Mouse (Mus musculus) hindbrain, embryonic 10.5 days (tissue): ENCODE results near the gene Agbl1. TPM values are rescaled to one million over a fixed set of nuclear protein-coding genes. Genes with fewer than 3 reads are reported as not detected.

Experiments
- DNase-seq: peaks from one replicate; pipeline ENCODE4 v3.0.0-alpha.2; 2017; ENCODE audit warnings: low spot score
- H3K27ac ChIP-seq: fragments of 300-500 bp; sonication (generic); 2 replicates; pipeline ENCODE4 v1.5.1; 2016; ENCODE audit warnings: mild to moderate bottlenecking, moderate library complexity
- H3K27me3 ChIP-seq: fragments of 300-500 bp; sonication (generic); 2 replicates; pipeline ENCODE4 v1.6.1; 2016; ENCODE audit warnings: mild to moderate bottlenecking; ENCODE audit not compliant: poor library complexity, insufficient read depth, severe bottlenecking
- H3K36me3 ChIP-seq: fragments of 300-500 bp; sonication (generic); 2 replicates; pipeline ENCODE4 v1.6.1; 2016; ENCODE audit warnings: mild to moderate bottlenecking, moderate library complexity
- H3K4me1 ChIP-seq: fragments of 300-500 bp; sonication (generic); replicated peaks from 2 replicates; pipeline ENCODE4 v1.6.1; 2016; ENCODE audit warnings: mild to moderate bottlenecking
- H3K4me3 ChIP-seq: fragments of 300-500 bp; sonication (generic); 2 replicates; pipeline ENCODE4 v1.5.1; 2016; ENCODE audit warnings: mild to moderate bottlenecking, moderate library complexity
- H3K9me3 ChIP-seq: fragments of 300-500 bp; sonication (generic); 2 replicates; pipeline ENCODE4 v1.6.1; 2016; ENCODE audit warnings: mild to moderate bottlenecking, moderate library complexity
- WGBS: fragments of 180-500 bp; shearing (Covaris S2); methylation state at CpG from one replicate; pipeline ENCODE4 v1.1.7; 2016; 5-methylcytosine and 5-hydroxymethylcytosine counted together
- polyA plus RNA-seq: library from polyadenylated mRNA; unstranded; fragments of >200 nt; fragmentation: Nextera tagmentation; extraction: Ambion mirVana; gene quantifications from 2 replicates; pipeline ENCODE4 v1.2.1, GENCODE M21; 2016

Agbl1 gene
- polyA plus RNA-seq, 1 experiment from 2014 or later, result 0.09 TPM

GRCm38 (mm10) chr7:76918871-76919270 is 689.2 kb downstream of the Agbl1 start:
- no peak overlapping the region for H3K4me3 ChIP-seq
- H3K4me1 ChIP-seq, result peaks cover 4% of the 10 kb centered on the region; the same call in 1 of the 2 replicates
- H3K27ac ChIP-seq, result no peak overlapping the region
- H3K27me3 ChIP-seq, result no peaks in the 10 kb centered on the region
- no peak for DNase-seq
- H3K36me3 ChIP-seq, result no peaks in the 10 kb centered on the region
- no peaks in the 10 kb centered on the region for H3K9me3 ChIP-seq

GRCm38 (mm10) chr7:76921671-76922070 is 692.0 kb downstream of the Agbl1 start:
- no peaks in the 10 kb centered on the region for H3K9me3 ChIP-seq
- no peaks in the 10 kb centered on the region for H3K36me3 ChIP-seq
- peaks cover 4% of the 10 kb centered on the region; the same call in 1 of the 2 replicates for H3K4me1 ChIP-seq
- DNase-seq, result no peak
- no peak overlapping the region for H3K4me3 ChIP-seq
- H3K27me3 ChIP-seq, result no peaks in the 10 kb centered on the region
- H3K27ac ChIP-seq, result no peak overlapping the region
- 40% methylated on average over 2 of the region's 2 CpGs for WGBS

GRCm38 (mm10) chr7:76935219-76935618 is 705.5 kb downstream of the Agbl1 start:
- no peak overlapping the region for H3K27ac ChIP-seq
- H3K27me3 ChIP-seq, result no peaks in the 10 kb centered on the region
- H3K9me3 ChIP-seq, result no peaks in the 10 kb centered on the region
- H3K4me1 ChIP-seq, result no peaks in the 10 kb centered on the region
- no peaks in the 10 kb centered on the region for H3K36me3 ChIP-seq
- no peak overlapping the region for H3K4me3 ChIP-seq
- DNase-seq, result no peak

GRCm38 (mm10) chr7:76941531-76941930 is 711.8 kb downstream of the Agbl1 start:
- peak; percentile 33 for DNase-seq
- Histone ChIP-seq H3K36me3 (no peaks in the 10 kb centered on the region), H3K4me3 (no peak overlapping the region), H3K4me1 (peaks cover 6% of the 10 kb centered on the region), H3K27ac (no peak overlapping the region), H3K9me3 (no peaks in the 10 kb centered on the region), H3K27me3 (no peaks in the 10 kb centered on the region)

- Histone ChIP-seq H3K27ac (no peak overlapping the region), H3K4me3 (no peak overlapping the region), H3K36me3 (no peaks in the 10 kb centered on the region), H3K27me3 (no peaks in the 10 kb centered on the region), H3K4me1 (no peaks in the 10 kb centered on the region), H3K9me3 (no peaks in the 10 kb centered on the region)
- DNase-seq, result peak; percentile 14
- 13% methylated on average over 3 of the region's 3 CpGs for WGBS
Measured at GRCm38 (mm10) chr7:76971334-76971733, 741.6 kb downstream of the Agbl1 start.

- H3K27ac ChIP-seq, result no peak overlapping the region
- no peaks in the 10 kb centered on the region for H3K4me1 ChIP-seq
- no peaks in the 10 kb centered on the region for H3K36me3 ChIP-seq
- H3K9me3 ChIP-seq, result no peaks in the 10 kb centered on the region
- H3K27me3 ChIP-seq, result no peaks in the 10 kb centered on the region
- no peak for DNase-seq
- H3K4me3 ChIP-seq, result no peak overlapping the region
- WGBS, result 88% methylated on average over 3 of the region's 3 CpGs
Measured at GRCm38 (mm10) chr7:77009571-77009970, 779.9 kb downstream of the Agbl1 start.

- Histone ChIP-seq H3K4me1 (no peaks in the 10 kb centered on the region), H3K4me3 (no peak overlapping the region), H3K27ac (no peak overlapping the region), H3K27me3 (no peaks in the 10 kb centered on the region), H3K36me3 (no peaks in the 10 kb centered on the region), H3K9me3 (no peaks in the 10 kb centered on the region)
- DNase-seq, result no peak
Measured at GRCm38 (mm10) chr7:77029019-77029418, 799.3 kb downstream of the Agbl1 start.

GRCm38 (mm10) chr7:77076033-77076432 is 846.3 kb downstream of the Agbl1 start:
- Histone ChIP-seq H3K4me1 (no peaks in the 10 kb centered on the region), H3K27ac (no peak overlapping the region), H3K36me3 (no peaks in the 10 kb centered on the region), H3K27me3 (no peaks in the 10 kb centered on the region), H3K4me3 (no peak overlapping the region), H3K9me3 (no peaks in the 10 kb centered on the region)
- no peak for DNase-seq

- H3K27ac ChIP-seq, result no peak overlapping the region
- H3K4me3 ChIP-seq, result no peak overlapping the region
- no peaks in the 10 kb centered on the region for H3K27me3 ChIP-seq
- H3K36me3 ChIP-seq, result no peaks in the 10 kb centered on the region
- no peak for DNase-seq
- 84% methylated on average over 1 of the region's 1 CpGs for WGBS
- H3K4me1 ChIP-seq, result no peaks in the 10 kb centered on the region
- no peaks in the 10 kb centered on the region for H3K9me3 ChIP-seq
Measured at GRCm38 (mm10) chr7:77087266-77087665, 857.6 kb downstream of the Agbl1 start.

GRCm38 (mm10) chr7:77095153-77095552 is 865.5 kb downstream of the Agbl1 start:
- Histone ChIP-seq H3K36me3 (no peaks in the 10 kb centered on the region), H3K27ac (no peak overlapping the region), H3K4me3 (no peak overlapping the region), H3K9me3 (no peaks in the 10 kb centered on the region), H3K27me3 (no peaks in the 10 kb centered on the region), H3K4me1 (no peaks in the 10 kb centered on the region)
- no peak for DNase-seq
- WGBS, result 90% methylated on average over 2 of the region's 2 CpGs

- no peaks in the 10 kb centered on the region for H3K4me1 ChIP-seq
- no peaks in the 10 kb centered on the region for H3K9me3 ChIP-seq
- DNase-seq, result no peak
- H3K27me3 ChIP-seq, result no peaks in the 10 kb centered on the region
- no peak overlapping the region for H3K27ac ChIP-seq
- H3K36me3 ChIP-seq, result no peaks in the 10 kb centered on the region
- 90% methylated on average over 1 of the region's 1 CpGs for WGBS
- no peak overlapping the region for H3K4me3 ChIP-seq
Measured at GRCm38 (mm10) chr7:77114021-77114420, 884.3 kb downstream of the Agbl1 start.

GRCm38 (mm10) chr7:77129045-77129444 is 899.4 kb downstream of the Agbl1 start:
- WGBS, result 70% methylated on average over 1 of the region's 1 CpGs
- Histone ChIP-seq H3K4me3 (no peak overlapping the region), H3K4me1 (peaks cover 10% of the 10 kb centered on the region), H3K27me3 (no peaks in the 10 kb centered on the region), H3K36me3 (no peaks in the 10 kb centered on the region), H3K9me3 (no peaks in the 10 kb centered on the region), H3K27ac (no peak overlapping the region)
- no peak for DNase-seq

GRCm38 (mm10) chr7:77131950-77132349 is 902.3 kb downstream of the Agbl1 start:
- WGBS, result 26% methylated on average over 7 of the region's 7 CpGs
- no peak for DNase-seq
- no peak overlapping the region for H3K27ac ChIP-seq

GRCm38 (mm10) chr7:77132615-77133420 is 903.1 kb downstream of the Agbl1 start:
- no peak for DNase-seq
- no peaks in the 10 kb centered on the region for H3K27me3 ChIP-seq
- WGBS, result 58% methylated on average over 15 of the region's 15 CpGs
- H3K9me3 ChIP-seq, result no peaks in the 10 kb centered on the region
- no peaks in the 10 kb centered on the region for H3K36me3 ChIP-seq
- H3K4me1 ChIP-seq, result peaks cover 10% of the 10 kb centered on the region
- H3K4me3 ChIP-seq, result no peak overlapping the region
- peak overlapping the region; percentile 40 for H3K27ac ChIP-seq

More at GRCm38 (mm10) chr7:77131950-77132349, 902.3 kb downstream of the Agbl1 start:
- Histone ChIP-seq H3K4me1 (peaks cover 10% of the 10 kb centered on the region), H3K4me3 (no peak overlapping the region), H3K9me3 (no peaks in the 10 kb centered on the region), H3K27me3 (no peaks in the 10 kb centered on the region), H3K36me3 (no peaks in the 10 kb centered on the region)
